Mouse (Mus musculus) common myeloid progenitor, adult 5-6 weeks (primary cell): ENCODE results near the gene Fstl5. TPM values are rescaled to one million over a fixed set of nuclear protein-coding genes. Genes with fewer than 3 reads are reported as not detected.
"Not testable (repeated sequence)": the region's sequence is repeated elsewhere in the genome, so short reads cannot be mapped to it uniquely, and the experiment has no call there.

Experiments
- ATAC-seq: replicated peaks from 2 replicates; pipeline ENCODE4 v1.8.0; 2016; ENCODE audit warnings: low read depth, mild to moderate bottlenecking, moderate TSS enrichment, inconsistent platforms; ENCODE audit not compliant: poor library complexity, severe bottlenecking
- total RNA-seq: library from RNA; stranded (forward); fragments of 200-1000, 187-1606 nt; gene quantifications from 2 replicates; pipeline ENCODE4 v1.2.3, GENCODE M21; 2017

The Fstl5 gene
- total RNA-seq, 1 experiment from 2014 or later: not detected

GRCm38 (mm10) chr3:76468147-76468546 lies 394.1 kb downstream of the Fstl5 start:
- ATAC-seq: no peak

- not testable (repeated sequence) for ATAC-seq
Measured at GRCm38 (mm10) chr3:76507891-76508290, 433.8 kb downstream of the Fstl5 start.

DNA sequence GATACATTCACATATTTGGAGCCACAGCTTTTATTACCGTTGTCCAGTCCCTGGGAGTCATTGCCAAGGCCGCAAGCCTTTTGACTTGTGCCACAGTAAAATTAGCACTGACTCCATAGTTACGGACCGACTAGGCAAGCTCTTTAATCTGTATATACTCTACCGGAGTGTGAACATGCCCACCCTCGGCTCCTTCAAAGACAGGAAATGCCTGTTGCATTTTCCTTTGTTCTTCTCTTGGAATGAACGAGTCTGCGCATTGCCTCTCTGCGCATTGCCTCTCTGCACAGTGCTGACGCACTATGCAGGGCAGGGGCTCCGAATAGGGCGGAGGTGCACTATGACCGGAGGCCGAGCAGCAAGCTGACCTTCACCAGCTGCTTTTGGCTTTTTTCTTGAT lies 434.7 kb downstream of the Fstl5 start:
- no peak for ATAC-seq

- no peak for ATAC-seq
Measured at GRCm38 (mm10) chr3:76567346-76567745, 493.3 kb downstream of the Fstl5 start.

GRCm38 (mm10) chr3:76572478-76572877 lies 498.4 kb downstream of the Fstl5 start:
- no peak for ATAC-seq

GRCm38 (mm10) chr3:76572920-76573541 lies 499.0 kb downstream of the Fstl5 start:
- ATAC-seq: no peak

GRCm38 (mm10) chr3:76593148-76593547 lies 519.1 kb downstream of the Fstl5 start:
- no peak for ATAC-seq

GRCm38 (mm10) chr3:76620044-76620443 lies 546.0 kb downstream of the Fstl5 start:
- ATAC-seq: no peak

DNA sequence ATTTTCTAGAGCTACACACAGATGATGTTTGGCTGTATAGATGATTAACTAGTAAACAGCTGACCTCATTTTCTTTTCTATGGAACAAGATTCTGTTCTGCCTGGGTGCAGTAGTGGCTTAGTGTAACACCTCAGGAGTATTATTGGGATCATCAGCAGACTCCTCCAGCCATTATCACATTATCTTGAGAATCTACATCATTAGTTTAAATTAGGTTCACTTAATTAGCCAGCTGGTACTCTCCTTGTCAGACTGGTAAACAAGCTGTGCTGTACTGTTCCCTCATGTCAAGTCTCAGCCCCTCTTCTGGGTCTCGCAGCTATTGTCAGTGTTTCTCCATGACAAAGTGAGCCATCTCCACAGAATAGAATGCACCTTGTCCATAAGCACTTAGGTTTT lies 580.2 kb downstream of the Fstl5 start:
- ATAC-seq: no peak

GRCm38 (mm10) chr3:76670859-76671258 lies 596.8 kb downstream of the Fstl5 start:
- no peak for ATAC-seq

DNA sequence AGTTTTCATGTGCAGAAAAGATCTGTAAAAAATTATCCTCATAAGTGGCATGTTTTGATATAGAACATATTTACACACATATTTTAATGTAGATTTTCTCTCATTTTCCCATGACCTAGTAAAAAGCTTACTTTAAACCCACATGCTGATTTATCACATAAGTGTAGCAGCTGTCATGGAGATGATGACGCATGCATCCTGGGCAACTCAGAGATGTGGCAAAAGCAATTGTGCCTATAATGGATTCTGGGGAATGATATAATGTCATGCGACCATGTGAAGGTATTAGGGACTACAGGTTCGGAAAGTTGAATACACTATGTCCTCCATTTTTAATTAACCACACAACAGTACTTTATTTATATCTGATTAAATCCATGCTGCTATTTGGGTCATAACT lies 601.9 kb downstream of the Fstl5 start:
- ATAC-seq: no peak

GRCm38 (mm10) chr3:76679853-76680545 lies 605.9 kb downstream of the Fstl5 start:
- no peak for ATAC-seq

DNA sequence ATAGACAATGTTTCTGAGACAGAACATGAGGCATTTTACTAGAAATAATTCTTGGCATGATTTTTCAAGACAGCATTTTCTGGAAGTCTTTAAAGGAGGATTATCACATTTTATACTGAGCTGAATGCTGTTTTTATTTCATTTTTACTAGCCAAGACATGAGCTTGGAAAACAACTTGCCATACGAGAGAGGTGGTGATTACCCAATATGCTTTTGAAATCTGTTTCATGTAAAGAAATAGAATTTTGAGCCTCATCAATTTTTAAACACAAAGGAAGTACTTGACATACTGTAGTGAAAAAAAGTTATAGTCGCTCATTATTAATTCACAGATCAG lies 606.4 kb downstream of the Fstl5 start:
- no peak for ATAC-seq

DNA sequence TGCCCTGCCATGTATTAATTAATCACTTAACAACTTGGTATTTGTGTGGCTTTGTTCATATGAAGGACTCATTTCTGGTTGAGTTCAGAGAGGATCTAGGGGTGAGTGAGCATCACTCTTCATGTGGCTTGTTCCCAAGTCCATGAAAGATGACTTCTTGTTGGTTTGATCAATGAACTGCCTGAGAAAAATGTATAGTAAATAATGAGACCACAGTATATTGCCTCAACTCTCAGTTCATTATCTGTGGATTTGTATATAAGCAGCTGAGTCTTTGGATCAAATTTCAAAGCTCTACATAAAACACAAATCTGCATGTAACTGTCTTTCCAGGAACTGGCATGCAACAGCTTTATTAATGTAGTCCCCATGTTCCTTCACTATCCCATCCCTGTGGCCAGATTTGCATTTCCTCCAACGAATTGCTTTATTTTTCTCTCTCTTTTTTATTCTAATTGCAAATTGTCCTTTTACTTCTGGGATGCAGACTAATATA lies 623.1 kb downstream of the Fstl5 start:
- ATAC-seq: no peak

DNA sequence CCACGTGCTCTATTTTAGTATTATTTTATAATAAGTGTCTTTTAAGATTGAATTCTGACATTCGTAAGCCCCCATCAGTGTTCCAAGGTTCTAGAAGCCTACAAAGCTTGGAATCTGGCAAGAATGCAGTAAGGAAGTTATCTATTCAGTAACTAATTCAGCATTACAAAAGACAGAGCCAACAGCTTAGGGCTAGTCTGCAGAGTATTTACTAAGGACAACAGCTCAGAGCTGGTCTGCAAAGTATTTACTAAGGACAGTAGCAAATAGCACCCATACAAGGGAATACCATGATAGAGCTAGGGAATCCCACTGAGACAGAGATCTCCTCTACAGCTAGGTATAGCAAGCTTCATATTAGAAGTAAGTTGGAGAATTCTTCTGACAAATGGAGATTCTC lies 665.2 kb downstream of the Fstl5 start:
- no peak for ATAC-seq

Other genes starting within 250 kb of the Fstl5 start
- 45.7 and 51.3 TPM in 2 replicates for gene Golim4, start 117.3 kb upstream of the Fstl5 start, total RNA-seq